21 mouse cellular contexts compared by ENCODE assay signal in the genomic region with DNA sequence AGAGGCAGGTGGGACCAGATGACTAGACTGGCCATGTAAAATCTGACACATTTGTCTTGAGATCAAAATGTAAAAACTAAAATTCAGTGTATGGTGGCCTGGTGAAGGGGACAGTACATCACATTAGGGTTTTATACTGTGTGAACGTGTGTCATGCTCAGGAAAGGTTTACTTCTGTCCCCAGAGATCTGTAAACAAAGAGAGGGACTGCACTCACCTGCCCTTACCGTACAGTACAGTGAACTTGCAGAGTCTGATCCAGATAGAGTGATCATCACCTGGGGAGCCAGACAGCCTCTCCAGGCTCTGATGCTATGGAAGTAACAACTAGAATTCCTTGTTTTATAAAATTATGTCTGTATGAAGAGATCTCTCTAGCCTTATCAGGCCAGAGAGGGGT.
"Had no signal": no experiment of that assay in that cellular context is flagged by ENCODE, and none has a peak within 500 bp of the region (broad histone marks: within the 10 kb centered on the region; RNA-seq: fewer than 3 reads in every experiment).

No protein-coding gene starts in this region.

- H3K4me2 ChIP-seq: limb, embryonic 12.5 days; limb, embryonic 15.5 days; lung, embryonic 15.5 days; midbrain, embryonic 13.5 days; neural tube, embryonic 12.5 days; neural tube, embryonic 15.5 days had no signal

- H3K4me1 ChIP-seq: neural tube, embryonic 12.5 days; neural tube, embryonic 15.5 days had no signal

- H3K4me3 ChIP-seq: limb, embryonic 12.5 days; limb, embryonic 15.5 days; lung, embryonic 15.5 days; megakaryocyte, embryonic 14.5 days; midbrain, embryonic 13.5 days; neural tube, embryonic 12.5 days; neural tube, embryonic 15.5 days had no signal

- DNase-seq: kidney, adult 2 months; kidney, postnatal 25 days; left cerebral cortex, postnatal 4 days; lung, adult 18-20 months; lung, postnatal 10 days; right cerebral cortex, adult 18-20 months; right cerebral cortex, postnatal 14 days; right cerebral cortex, postnatal 4 days; thymus, adult 2 months; thymus, postnatal 14 days; thymus, postnatal 4 days had no signal

- H3K27me3 ChIP-seq: limb, embryonic 12.5 days; limb, embryonic 15.5 days; lung, embryonic 15.5 days; midbrain, embryonic 13.5 days; neural tube, embryonic 12.5 days; neural tube, embryonic 15.5 days had no signal

- H3K9ac ChIP-seq: limb, embryonic 12.5 days; limb, embryonic 15.5 days; lung, embryonic 15.5 days; midbrain, embryonic 13.5 days; neural tube, embryonic 12.5 days; neural tube, embryonic 15.5 days had no signal

- ATAC-seq: intestine, postnatal 0 days; midbrain, embryonic 13.5 days had no signal

- H3K36me3 ChIP-seq: neural tube, embryonic 15.5 days had no signal

- H3K27ac ChIP-seq: kidney, postnatal 0 days; limb, embryonic 12.5 days; limb, embryonic 15.5 days; lung, embryonic 15.5 days; midbrain, embryonic 13.5 days; neural tube, embryonic 12.5 days; neural tube, embryonic 15.5 days; stomach, postnatal 0 days had no signal

- H3K9me3 ChIP-seq: limb, embryonic 12.5 days; limb, embryonic 15.5 days; lung, embryonic 15.5 days; megakaryocyte, embryonic 14.5 days; midbrain, embryonic 13.5 days; neural tube, embryonic 12.5 days; neural tube, embryonic 15.5 days had no signal
